Mouse (Mus musculus): ENCODE results near the gene Gm10961. TPM values are rescaled to one million over a fixed set of nuclear protein-coding genes. Genes with fewer than 3 reads are reported as not detected.

The Gm10961 gene
- not detected for total RNA-seq (2021)

- DNase-seq, result no peak
- intact Hi-C loops (cut with DNase I), result no loop called here
Measured at GRCm38 (mm10) chr3:107630682-107631522, at the start of gene Gm10961. Gene Gm10961 (plus strand): TSS chr3:107631322.

DNA sequence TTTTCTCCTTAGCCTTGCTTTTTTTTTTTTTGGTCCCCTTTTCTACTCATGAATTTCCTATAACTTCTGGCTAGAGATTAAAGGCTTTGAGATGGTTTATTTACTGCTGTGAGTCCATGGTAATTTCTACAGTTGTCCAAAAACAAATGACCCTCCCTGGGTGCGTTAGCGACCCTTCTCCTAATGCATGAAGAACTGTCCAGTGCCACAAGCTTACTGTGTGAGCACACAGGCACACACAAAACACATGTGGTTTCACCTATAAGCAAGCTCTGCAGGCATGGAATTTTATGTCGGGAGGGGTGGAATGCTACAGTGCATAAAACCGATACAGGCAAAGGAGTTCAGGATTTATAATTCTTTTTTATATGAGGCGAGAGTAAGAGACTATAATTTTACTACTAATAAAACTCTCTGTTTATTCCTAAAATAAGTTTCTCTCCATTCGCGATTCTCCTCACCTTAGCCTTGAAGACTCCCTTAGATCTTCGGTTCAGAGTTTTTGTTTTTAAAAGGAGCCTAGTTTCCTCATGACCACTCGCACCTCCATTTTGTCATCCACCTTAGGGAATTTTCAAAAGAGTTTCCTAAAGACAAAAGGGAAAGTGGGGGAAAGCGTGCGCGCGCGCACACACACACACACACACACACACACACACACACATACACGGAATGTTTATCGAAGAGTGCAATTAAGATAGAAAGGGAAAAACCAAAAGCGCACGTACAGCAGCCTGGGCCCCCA, 48.8 kb upstream of the Gm10961 start:
- intact Hi-C loops (cut with DNase I), result no loop called here
- DNase-seq, result no peak

DNA sequence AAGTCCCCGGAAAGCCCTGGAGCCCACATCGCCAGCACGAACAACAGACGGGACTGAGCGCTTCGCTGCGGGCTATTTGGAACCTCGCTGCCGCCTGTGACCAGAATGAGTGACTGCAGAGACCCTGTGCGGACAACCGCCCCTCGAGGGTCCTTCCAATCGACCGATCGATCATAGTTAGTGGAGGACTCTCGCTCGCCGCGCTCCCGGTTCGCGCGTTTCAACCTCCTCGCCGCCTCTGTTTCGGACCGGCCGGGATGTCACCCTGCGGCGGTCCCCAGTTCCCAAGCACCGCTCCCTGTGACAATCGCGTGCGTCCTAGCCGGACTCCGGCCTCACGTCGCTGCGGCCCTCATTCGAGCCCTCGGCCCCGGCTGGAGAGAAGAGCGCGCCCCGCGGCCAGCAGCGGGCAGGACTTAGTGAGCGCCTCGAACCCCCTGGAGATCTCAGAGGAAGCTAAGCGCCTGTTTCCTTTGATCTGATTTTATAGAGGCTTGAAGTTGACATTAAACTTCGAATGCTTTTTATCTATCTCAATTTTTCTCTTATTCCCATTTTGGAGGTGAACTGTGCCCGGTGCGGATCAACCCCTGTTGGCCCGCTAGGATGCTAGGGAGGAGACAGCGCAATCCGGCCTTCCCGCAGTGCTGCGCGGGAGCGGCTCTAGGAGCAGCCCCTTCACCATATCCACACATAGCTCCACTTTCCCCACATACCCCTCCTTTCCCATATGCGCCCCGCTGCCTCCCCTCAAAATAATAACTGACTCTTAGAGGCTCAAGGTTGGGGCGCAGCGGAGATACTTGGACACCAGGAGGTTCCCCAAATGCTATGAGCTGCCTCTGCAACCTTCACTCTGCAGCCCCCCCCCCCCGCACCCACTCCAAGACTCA, 48.0 kb upstream of the Gm10961 start:
- intact Hi-C loops (cut with DNase I), result no loop called here
- DNase-seq, result peak; percentile 46 to 57

GRCm38 (mm10) chr3:107583893-107584292, 47.2 kb upstream of the Gm10961 start:
- no peak for DNase-seq
- intact Hi-C loops (cut with DNase I), result no loop called here

- intact Hi-C loops (cut with DNase I), result no loop called here
- no peak for DNase-seq
Measured at GRCm38 (mm10) chr3:107586504-107586903, 44.6 kb upstream of the Gm10961 start.

GRCm38 (mm10) chr3:107591612-107592011, 39.5 kb upstream of the Gm10961 start:
- no peak for DNase-seq
- intact Hi-C loops (cut with DNase I), result loop anchor here (5.0 kb wide), 1 partner anchor 109 kb away; no protein-coding TSS in a partner anchor

- intact Hi-C loops (cut with DNase I), result loop anchor here (5.0 kb wide), 1 partner anchor 111 kb away; no protein-coding TSS in a partner anchor
- no peak for DNase-seq
Measured at GRCm38 (mm10) chr3:107593632-107594031, 37.5 kb upstream of the Gm10961 start.

DNA sequence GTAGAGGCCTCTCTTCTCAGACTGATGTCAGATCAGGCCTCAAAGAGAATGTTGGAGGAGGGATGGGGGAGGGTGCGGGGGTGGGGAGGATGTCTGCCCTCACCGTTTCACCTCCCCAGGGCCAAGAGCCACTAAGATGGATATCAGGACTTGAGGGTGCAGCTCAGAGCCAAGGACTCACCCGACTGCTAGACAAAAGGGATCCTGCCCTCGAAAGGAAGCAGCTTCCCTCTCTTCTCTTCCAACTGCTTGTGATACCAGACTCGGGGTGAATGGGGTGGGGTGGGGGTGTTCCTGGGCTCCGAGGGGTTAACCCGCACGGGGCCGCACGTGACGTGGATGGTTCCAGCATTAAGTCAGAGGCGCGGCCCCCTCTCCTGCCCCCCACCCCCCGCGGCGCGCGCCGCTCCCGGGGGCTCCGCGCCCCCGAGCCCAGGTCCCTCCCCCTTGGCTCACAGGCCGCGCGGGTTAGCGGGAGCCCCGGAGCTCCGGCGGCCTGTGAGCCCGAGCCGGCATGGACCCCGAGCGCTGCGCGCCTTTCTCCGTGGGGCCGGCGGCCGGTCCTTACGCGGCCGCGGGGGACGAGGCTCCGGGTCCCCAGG, 36.4 kb upstream of the Gm10961 start, which contains the start of gene Alx3:
Alx3 (plus strand) TSS at position 370 of the 602 bp plus-strand sequence.
- intact Hi-C loops (cut with DNase I), result loop anchor here (5.0 kb wide), 1 partner anchor 112 kb away; no protein-coding TSS in a partner anchor
- no peak for DNase-seq

- intact Hi-C loops (cut with DNase I), result no loop called here
- peak in 1 of 2 experiments; percentile 20 for DNase-seq
Measured at GRCm38 (mm10) chr3:107595264-107595937, 35.7 kb upstream of the Gm10961 start.

- intact Hi-C loops (cut with DNase I), result no loop called here
- peak; percentile 25 to 38 for DNase-seq
Measured at GRCm38 (mm10) chr3:107595938-107596461, 35.1 kb upstream of the Gm10961 start.

GRCm38 (mm10) chr3:107596559-107596958, 34.6 kb upstream of the Gm10961 start:
- peak; percentile 50 to 57 for DNase-seq

DNA sequence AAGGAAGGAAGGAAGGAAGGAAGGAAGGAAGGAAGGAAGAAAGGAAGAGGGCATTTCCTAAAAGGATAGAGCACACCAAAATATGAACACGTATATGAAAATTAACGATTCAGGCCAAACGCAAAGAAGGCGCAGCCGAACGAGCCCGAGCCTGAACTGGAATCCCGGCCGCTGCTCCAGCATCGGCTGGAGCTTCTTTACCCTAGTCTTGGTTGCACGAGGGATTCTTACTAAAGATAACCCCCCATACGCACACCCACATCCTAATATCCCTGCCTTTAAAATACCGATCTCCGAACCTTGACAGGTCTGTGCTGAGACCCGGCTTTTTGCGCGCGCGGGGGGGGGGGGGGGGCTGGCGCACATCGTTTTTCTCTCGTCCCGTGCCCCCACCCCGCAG, 34.0 kb upstream of the Gm10961 start:
- intact Hi-C loops (cut with DNase I), result no loop called here

More at GRCm38 (mm10) chr3:107596559-107596958, 34.6 kb upstream of the Gm10961 start:
- intact Hi-C loops (cut with DNase I), result no loop called here

DNA sequence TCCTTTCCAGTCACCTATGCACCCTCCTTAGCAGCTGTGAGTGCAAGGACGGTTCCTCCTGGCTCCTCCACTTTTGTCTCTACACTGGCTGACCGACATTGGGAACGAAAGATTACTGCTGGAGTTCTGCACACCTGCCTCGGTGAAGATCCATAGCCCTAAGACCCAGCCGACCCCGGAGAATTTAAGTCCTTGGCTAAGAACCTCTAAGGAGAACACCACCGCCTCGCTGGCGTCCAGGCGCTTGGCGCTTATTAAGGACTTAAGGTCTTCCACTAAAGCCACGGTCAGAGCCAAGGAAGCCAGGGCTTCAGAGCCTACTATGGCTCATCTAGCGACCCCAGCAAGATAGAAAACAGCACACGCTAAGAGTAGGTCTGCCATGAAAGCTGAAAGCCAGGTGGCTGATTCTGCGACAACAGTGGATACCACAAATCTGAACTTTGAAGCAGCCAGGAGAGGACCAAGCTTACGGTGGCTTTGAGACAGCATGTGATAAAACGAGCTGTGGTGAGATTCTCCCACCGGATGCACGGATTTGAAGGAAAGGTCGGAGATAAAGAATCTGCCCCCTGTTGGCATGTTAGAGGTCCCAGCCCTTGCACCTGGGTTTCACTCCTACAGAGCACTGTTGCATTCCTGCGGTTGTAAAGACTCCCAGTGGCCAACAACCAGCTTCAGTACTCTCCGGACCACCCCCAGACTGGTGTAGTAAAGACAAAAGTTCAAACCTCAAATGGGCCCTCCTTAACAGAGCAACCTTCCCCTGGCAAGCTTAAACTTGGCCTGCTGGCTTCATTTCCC, 33.3 kb upstream of the Gm10961 start:
- no peak for DNase-seq
- intact Hi-C loops (cut with DNase I), result no loop called here

More for the DNA sequence above, 34.0 kb upstream of the Gm10961 start:
- DNase-seq, result no peak

- DNase-seq, result no peak
- intact Hi-C loops (cut with DNase I), result loop anchor here (10.0 kb wide), 1 partner anchor 265 kb away; no protein-coding TSS in a partner anchor
Measured at GRCm38 (mm10) chr3:107600127-107600526, 31.0 kb upstream of the Gm10961 start.

GRCm38 (mm10) chr3:107605304-107605703, 25.8 kb upstream of the Gm10961 start:
- peak; percentile 49 to 79 for DNase-seq
- intact Hi-C loops (cut with DNase I), result loop anchor here (10.0 kb wide), 1 partner anchor 259 kb away; no protein-coding TSS in a partner anchor

DNA sequence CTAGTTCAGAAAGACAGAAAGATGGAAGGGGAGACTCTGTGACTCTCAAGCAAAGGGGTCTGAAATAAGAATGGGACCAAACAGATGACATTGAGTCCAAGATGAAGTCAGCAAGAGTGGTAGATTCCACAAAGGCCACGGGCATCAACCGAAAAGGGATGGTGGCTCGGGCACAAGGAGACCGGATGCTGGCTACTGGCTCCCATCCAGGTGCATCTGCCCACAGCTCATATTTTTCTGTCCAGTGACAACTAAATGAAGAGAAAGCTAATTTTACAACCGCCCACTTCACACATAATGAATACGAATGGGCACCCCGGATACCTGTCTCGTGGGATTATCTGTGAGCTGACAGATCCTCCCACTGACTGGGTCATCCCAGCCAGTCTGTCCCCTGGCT, 23.9 kb upstream of the Gm10961 start:
- DNase-seq, result no peak

GRCm38 (mm10) chr3:107608808-107609207, 22.3 kb upstream of the Gm10961 start:
- intact Hi-C loops (cut with DNase I), result loop anchor here (10.0 kb wide), 1 partner anchor 256 kb away; no protein-coding TSS in a partner anchor
- no peak for DNase-seq

More for the DNA sequence above, 23.9 kb upstream of the Gm10961 start:
- intact Hi-C loops (cut with DNase I), result loop anchor here (10.0 kb wide), 1 partner anchor 258 kb away; no protein-coding TSS in a partner anchor

- no peak for DNase-seq
- intact Hi-C loops (cut with DNase I), result loop anchor here (10.0 kb wide), 1 partner anchor 255 kb away; no protein-coding TSS in a partner anchor
Measured at GRCm38 (mm10) chr3:107609376-107609775, 21.7 kb upstream of the Gm10961 start.
